Mouse (Mus musculus) liver, embryonic 16.5 days (tissue): ENCODE data around the gene Vmn1r47. TPM values are rescaled to one million over a fixed set of nuclear protein-coding genes. Genes with fewer than 3 reads are reported as not detected.
"Not testable (repeated sequence)": the region's sequence is repeated elsewhere in the genome, so short reads cannot be mapped to it uniquely, and the experiment has no call there.

ENCODE experiments used
- ATAC-seq: fragments of 200-750 bp; cut with Nextera tagmentation; 2 replicates; pipeline ENCODE4 v1.8.0; 2017; ENCODE audit warnings: low read depth, mild to moderate bottlenecking, moderate number of reproducible peaks, moderate library complexity
- H3K27ac ChIP-seq: fragments of 300-500 bp; sonication (generic); 2 replicates; pipeline ENCODE4 v1.5.1; 2014; ENCODE audit warnings: mild to moderate bottlenecking, low read length
- H3K27me3 ChIP-seq: fragments of 300-500 bp; sonication (generic); 2 replicates; pipeline ENCODE4 v1.6.1; 2014; ENCODE audit warnings: low read depth, low read length, mixed read lengths; ENCODE audit not compliant: control insufficient read depth, insufficient read depth
- H3K36me3 ChIP-seq: fragments of 300-500 bp; sonication (generic); 2 replicates; pipeline ENCODE4 v1.6.1; 2014; ENCODE audit warnings: mild to moderate bottlenecking; ENCODE audit not compliant: control insufficient read depth, insufficient read depth
- H3K4me1 ChIP-seq: fragments of 300-500 bp; sonication (generic); 2 replicates; pipeline ENCODE4 v1.6.1; 2014; ENCODE audit warnings: low read depth, low read length, mixed read lengths; ENCODE audit not compliant: control insufficient read depth
- H3K4me2 ChIP-seq: fragments of 300-500 bp; sonication (generic); 2 replicates; pipeline ENCODE4 v1.6.1; 2014; ENCODE audit warnings: low read depth, low read length, mixed read lengths
- H3K4me3 ChIP-seq: fragments of 300-500 bp; sonication (generic); 2 replicates; pipeline ENCODE4 v1.5.1; 2014; ENCODE audit warnings: low read depth, mild to moderate bottlenecking, low read length
- H3K9ac ChIP-seq: fragments of 300-500 bp; sonication (generic); 2 replicates; pipeline ENCODE4 v1.6.1; 2014; ENCODE audit warnings: low read depth, low read length
- H3K9me3 ChIP-seq: fragments of 300-500 bp; sonication (generic); replicated peaks from 2 replicates; pipeline ENCODE4 v1.6.1; 2016; ENCODE audit warnings: low read length; ENCODE audit not compliant: control insufficient read depth
- WGBS: fragments of 180-500 bp; shearing (Covaris S2); extraction: QIAGEN DNeasy Blood & Tissue Kit; methylation state at CpG from one replicate; pipeline ENCODE4 v1.1.7; 2014; ENCODE audit not compliant: insufficient replicate concordance; 5-methylcytosine and 5-hydroxymethylcytosine counted together
- polyA plus RNA-seq: library from polyadenylated mRNA; unstranded; fragments of >200 nt; fragmentation: Nextera tagmentation; extraction: Ambion mirVana; gene quantifications from 2 replicates; pipeline ENCODE4 v1.2.1, GENCODE M21; 2015

Gene Vmn1r47
- not detected in 2 replicates for polyA plus RNA-seq

DNA sequence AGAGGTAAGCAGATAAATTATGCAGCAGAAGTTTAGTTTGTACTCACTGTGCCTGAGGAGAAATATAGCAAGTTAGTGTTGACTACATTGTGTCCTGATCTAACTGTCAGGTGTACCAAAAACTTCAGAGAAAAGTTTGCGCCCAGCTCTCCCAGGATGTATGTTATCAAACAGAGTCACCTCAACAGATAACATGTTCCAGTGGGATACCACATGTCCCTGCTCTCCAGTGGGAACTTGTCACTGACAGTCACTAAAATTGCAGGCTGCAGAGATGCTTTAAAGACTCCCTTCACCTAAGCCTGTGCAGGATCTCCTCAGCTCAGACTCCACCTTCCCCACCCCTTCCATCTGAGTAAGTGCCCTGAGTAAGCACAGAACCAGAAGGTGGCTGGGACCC lies at the start of gene Vmn1r47:
Gene Vmn1r47 (plus strand): TSS at position 301 of the 400 bp plus-strand sequence.
- H3K9ac ChIP-seq, H3K4me1 ChIP-seq, H3K27ac ChIP-seq, H3K4me2 ChIP-seq, H3K9me3 ChIP-seq, ATAC-seq, H3K27me3 ChIP-seq, H3K36me3 ChIP-seq, H3K4me3 ChIP-seq: not testable (repeated sequence)
- WGBS = 76% methylated on average over 1 of the region's 1 CpGs

DNA sequence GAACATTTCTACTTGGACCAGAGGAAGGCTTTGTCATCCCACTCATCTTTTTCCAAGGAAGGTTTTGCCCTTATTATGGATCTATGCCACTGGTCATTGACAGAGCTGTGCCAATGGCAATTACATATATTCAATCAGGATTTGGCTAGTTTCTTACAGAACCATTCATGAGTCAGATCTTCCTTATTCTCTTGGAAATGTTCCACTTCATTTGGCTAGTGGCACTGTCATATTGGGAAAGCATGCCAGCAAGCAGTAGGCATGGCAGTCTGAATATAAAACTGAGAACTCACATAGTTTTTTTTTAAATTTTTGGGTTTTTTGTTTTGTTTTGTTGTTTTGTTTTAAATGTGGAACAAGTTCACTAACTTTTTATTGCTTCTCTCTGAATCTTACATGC lies 49.6 kb upstream of the Vmn1r47 start:
- Histone ChIP-seq H3K9me3 (no peaks in the 10 kb centered on the region; the same call in 1 of the 2 replicates), H3K36me3 (no peaks in the 10 kb centered on the region), H3K4me1 (no peaks in the 10 kb centered on the region), H3K27ac (no peak overlapping the region), H3K9ac (no peak overlapping the region), H3K4me2 (no peak overlapping the region), H3K4me3 (no peak overlapping the region), H3K27me3 (no peaks in the 10 kb centered on the region)
- ATAC-seq = no peak

DNA sequence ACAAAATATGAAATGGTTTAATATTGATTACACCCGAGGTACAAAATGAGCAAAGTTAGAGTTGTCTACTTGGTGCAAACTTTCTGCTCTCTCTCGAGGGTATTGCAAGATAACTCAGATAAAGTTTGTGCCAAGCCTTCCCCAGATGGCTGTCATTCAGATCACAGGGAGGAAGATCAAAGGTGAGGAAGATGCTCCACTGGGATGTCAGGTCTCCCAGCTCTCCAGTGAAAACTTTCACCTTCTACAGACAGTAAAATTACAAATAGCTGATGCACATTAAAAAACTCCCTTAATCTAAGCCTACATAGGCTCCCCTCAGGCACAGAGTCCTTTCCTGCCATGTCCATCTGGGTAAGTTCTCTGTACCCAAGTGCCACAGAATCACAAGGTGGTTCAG lies 46.9 kb upstream of the Vmn1r47 start, which contains the start of gene Vmn1r46:
Gene Vmn1r46 (plus strand): TSS at position 301 of the 400 bp plus-strand sequence.
- Histone ChIP-seq H3K9ac (no peak within 1 kb of the TSS), H3K4me1 (no peaks in the 10 kb centered on the region), H3K4me2 (no peak within 1 kb of the TSS), H3K27ac (no peak within 1 kb of the TSS), H3K36me3 (no peaks in the 10 kb centered on the region), H3K4me3 (no peak within 1 kb of the TSS), H3K9me3 (no peaks in the 10 kb centered on the region; the same call in 1 of the 2 replicates), H3K27me3 (no peaks in the 10 kb centered on the region)
- 32% methylated on average over 2 of the region's 2 CpGs for WGBS
- ATAC-seq = no peak

DNA sequence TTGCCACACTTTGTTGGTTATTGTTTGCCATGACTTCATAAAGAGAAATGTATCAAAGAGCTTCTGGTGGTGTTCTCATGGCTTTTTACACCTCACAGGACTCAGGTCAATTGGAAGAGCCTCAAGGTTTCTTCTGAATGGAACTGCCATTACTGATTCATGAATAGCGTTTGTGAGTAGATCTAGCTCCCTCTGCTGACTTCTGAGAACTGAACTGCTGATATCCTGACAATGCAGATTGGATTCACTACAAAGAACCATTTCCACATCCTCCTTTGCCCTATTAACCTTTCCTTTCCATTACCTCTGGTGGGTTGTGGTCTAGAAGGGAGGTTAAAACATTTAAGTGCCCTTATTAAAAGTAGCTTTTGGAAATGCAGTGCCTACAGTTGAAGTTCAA lies 30.0 kb upstream of the Vmn1r47 start:
- H3K4me1 ChIP-seq = no peaks in the 10 kb centered on the region
- H3K27me3 ChIP-seq = no peaks in the 10 kb centered on the region
- no peak overlapping the region for H3K4me2 ChIP-seq
- ATAC-seq = no peak
- no peaks in the 10 kb centered on the region for H3K36me3 ChIP-seq
- H3K4me3 ChIP-seq = no peak overlapping the region
- H3K9ac ChIP-seq = no peak overlapping the region
- 6% methylated on average over 1 of the region's 1 CpGs for WGBS
- H3K27ac ChIP-seq = no peak overlapping the region
- no peaks in the 10 kb centered on the region for H3K9me3 ChIP-seq

DNA sequence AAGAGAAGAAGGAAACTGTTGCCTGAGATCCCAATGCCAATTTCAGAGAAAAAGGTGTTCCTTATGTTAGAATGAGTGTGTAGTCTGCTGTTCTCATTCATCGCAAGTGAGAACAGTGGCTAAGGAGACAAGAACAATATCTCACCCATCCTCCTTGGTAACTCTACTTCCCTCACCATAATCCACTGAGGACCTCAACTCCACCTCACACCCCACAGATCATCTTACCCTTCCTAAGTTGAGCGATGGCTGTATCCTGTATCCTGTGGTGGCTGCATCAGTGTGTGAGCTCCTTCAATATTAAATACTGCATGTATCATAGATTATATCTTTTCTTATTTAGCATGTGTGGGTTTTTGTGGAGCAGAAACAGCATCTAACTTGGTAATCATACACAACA lies 20.8 kb downstream of the Vmn1r47 start, which contains the start of gene Vmn1r48:
Gene Vmn1r48 (minus strand): TSS at position 101 of the 400 bp plus-strand sequence.
- H3K4me3 ChIP-seq, H3K36me3 ChIP-seq, H3K9ac ChIP-seq, H3K27me3 ChIP-seq, H3K4me2 ChIP-seq, H3K27ac ChIP-seq, H3K4me1 ChIP-seq, ATAC-seq, H3K9me3 ChIP-seq: not testable (repeated sequence)
- WGBS = no CpG with 5 or more reads among the region's 2 CpGs

Other genes with a start within 250 kb of the Vmn1r47 start
- not detected in 2 replicates for gene Vmn1r42, start 139.7 kb upstream of the Vmn1r47 start, polyA plus RNA-seq
- gene Vmn1r43, start 139.7 kb upstream of the Vmn1r47 start, polyA plus RNA-seq = not detected in 2 replicates
- gene Vmn1r44, start 132.5 kb upstream of the Vmn1r47 start, polyA plus RNA-seq = not detected in 2 replicates
- gene Vmn1r45, start 75.5 kb upstream of the Vmn1r47 start, polyA plus RNA-seq = not detected in 2 replicates
- gene Vmn1r46, start 46.8 kb upstream of the Vmn1r47 start, polyA plus RNA-seq = not detected in 2 replicates
- not detected in 2 replicates for gene Vmn1r48, start 20.7 kb downstream of the Vmn1r47 start, polyA plus RNA-seq
- not detected in 2 replicates for gene Vmn1r49, start 62.4 kb downstream of the Vmn1r47 start, polyA plus RNA-seq
- gene Vmn1r50, start 85.3 kb downstream of the Vmn1r47 start, polyA plus RNA-seq = not detected in 2 replicates
- not detected in 2 replicates for gene Vmn1r51, start 106.4 kb downstream of the Vmn1r47 start, polyA plus RNA-seq
- gene Vmn1r52, start 158.7 kb downstream of the Vmn1r47 start, polyA plus RNA-seq = not detected in 2 replicates
- not detected in 2 replicates for gene V1ra8, start 186.6 kb downstream of the Vmn1r47 start, polyA plus RNA-seq
- gene Vmn1r53, start 208.3 kb downstream of the Vmn1r47 start, polyA plus RNA-seq = not detected in 2 replicates
- not detected in 2 replicates for gene Vmn1r54, start 230.2 kb downstream of the Vmn1r47 start, polyA plus RNA-seq